Mouse (Mus musculus): ENCODE results near the gene Arl1.

- no peak for TF ChIP-seq POLR2A (IDR thresholded peaks at IDR 0.05; ENCODE audit: control insufficient read depth in 1 of 2, insufficient read depth in 1 of 2, low read depth in 1 of 2, low read length in 2 of 2, poor library complexity in 1 of 2)
- TF ChIP-seq CTCF (IDR thresholded peaks at IDR 0.05 in 2 of 3, conservative IDR thresholded peaks at IDR 0.05 in 1 of 3; ENCODE audit: control insufficient read depth in 1 of 3, insufficient read depth in 1 of 3, low read depth in 2 of 3, low read length in 3 of 3, poor library complexity in 1 of 3, severe bottlenecking in 1 of 3), result peak; percentile 36 to 72 (median 71)
- TF ChIP-seq USF1 (IDR thresholded peaks at IDR 0.05; ENCODE audit: low read depth, low read length), result no peak
- TF ChIP-seq NELFE (IDR thresholded peaks at IDR 0.05; ENCODE audit: low read depth, low read length), result no peak
- TF ChIP-seq NRF1 (IDR thresholded peaks at IDR 0.05; ENCODE audit: insufficient read depth, low read depth, low read length, poor library complexity, severe bottlenecking), result no peak
- TF ChIP-seq ZKSCAN1 (IDR thresholded peaks at IDR 0.05; ENCODE audit: low read depth, low read length), result no peak
- TF ChIP-seq MEF2A (IDR thresholded peaks at IDR 0.05; ENCODE audit: extremely low read depth, insufficient replicate concordance, low read depth, low read length, poor library complexity, severe bottlenecking), result no peak
- no peak for TF ChIP-seq ZMIZ1 (IDR thresholded peaks at IDR 0.05; ENCODE audit: low read depth, low read length)
Measured at GRCm38 (mm10) chr10:88727128-88727527, 3.5 kb upstream of the Arl1 start.

Data from MEL (cell line).